22 mouse cellular contexts compared by ENCODE assay signal in the genomic region with DNA sequence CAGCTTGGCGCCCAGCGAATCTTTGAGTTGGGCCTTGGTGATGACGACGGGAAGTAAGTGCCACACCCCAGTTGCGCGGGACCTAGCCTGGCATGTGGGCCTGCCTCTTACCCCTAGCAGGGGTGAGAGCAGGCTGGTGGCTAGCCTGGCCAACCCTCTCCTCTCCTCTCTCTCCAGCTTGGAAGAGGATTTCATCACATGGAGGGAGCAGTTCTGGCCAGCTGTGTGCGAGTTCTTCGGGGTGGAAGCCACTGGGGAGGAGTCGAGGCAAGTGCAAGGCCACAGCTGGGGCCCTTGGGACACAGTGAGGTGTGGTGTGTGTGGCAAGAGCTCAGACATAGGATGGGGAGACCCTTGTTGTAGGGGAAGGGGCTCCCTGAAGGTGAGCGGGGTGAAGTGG. TPM values are rescaled to one million over a fixed set of nuclear protein-coding genes. Genes with fewer than 3 reads are reported as not detected.
"Had no signal": no experiment of that assay in that cellular context is flagged by ENCODE, and none has a peak within 500 bp of the region (broad histone marks: within the 10 kb centered on the region; RNA-seq: fewer than 3 reads in every experiment).

No protein-coding gene starts in this region.

- H3K9me3 ChIP-seq: limb, embryonic 12.5 days; limb, embryonic 15.5 days; lung, embryonic 15.5 days; megakaryocyte, embryonic 14.5 days; midbrain, embryonic 10.5 days; midbrain, embryonic 13.5 days; neural tube, embryonic 13.5 days had no signal

- H3K9ac ChIP-seq: limb, embryonic 12.5 days; limb, embryonic 15.5 days; liver, embryonic 14.5 days; lung, embryonic 15.5 days; midbrain, embryonic 13.5 days; neural tube, embryonic 13.5 days had no signal

- DNase-seq: kidney, adult 9 months; kidney, postnatal 14 days; kidney, postnatal 4 days; left cerebral cortex, postnatal 4 days; lung, adult 18-20 months; lung, postnatal 10 days; lung, postnatal 36 days; retina, postnatal 1 day; right cerebral cortex, postnatal 25 days; thymus, adult 18-20 months; thymus, postnatal 36 days had no signal

- ATAC-seq: midbrain, embryonic 13.5 days; midbrain, embryonic 16.5 days had no signal

- H3K27ac ChIP-seq: limb, embryonic 12.5 days; limb, embryonic 15.5 days; liver, embryonic 14.5 days; lung, embryonic 15.5 days; midbrain, embryonic 10.5 days; midbrain, embryonic 13.5 days; neural tube, embryonic 13.5 days had no signal

- H3K4me3 ChIP-seq: limb, embryonic 12.5 days; limb, embryonic 15.5 days; lung, embryonic 15.5 days; megakaryocyte, embryonic 14.5 days; midbrain, embryonic 10.5 days; midbrain, embryonic 13.5 days; myocyte; neural tube, embryonic 13.5 days had no signal

- H3K4me2 ChIP-seq: limb, embryonic 12.5 days; limb, embryonic 15.5 days; lung, embryonic 15.5 days; midbrain, embryonic 13.5 days; neural tube, embryonic 13.5 days had no signal

- H3K27me3 ChIP-seq: limb, embryonic 12.5 days; limb, embryonic 15.5 days; lung, embryonic 15.5 days; megakaryocyte, embryonic 14.5 days; midbrain, embryonic 13.5 days; neural tube, embryonic 13.5 days had no signal

RNA-seq across cellular contexts. Expression of a gene that starts 47.3 kb away (rescaled TPM):
- polyA plus RNA-seq: limb, embryonic 12.5 days; neural tube, embryonic 13.5 days; spleen, adult 2 months had no signal
